Mouse (Mus musculus) cerebellum, adult (tissue): ENCODE results near the gene Vipr1.

Source experiments
- ATAC-seq: cut with Nextera tagmentation; 2 replicates; pipeline ENCODE4 v1.9.2; 2017; ENCODE audit warnings: mild to moderate bottlenecking, moderate library complexity, mixed read lengths; ENCODE audit not compliant: insufficient number of reproducible peaks, low FRiP score, low TSS enrichment

Gene Vipr1

GRCm38 (mm10) chr9:121675556-121675955 lies 33.0 kb downstream of the Vipr1 start:
- ATAC-seq: no peak

- no peak for ATAC-seq
These were observed 34.6 kb downstream of the Vipr1 start for GRCm38 (mm10) chr9:121677069-121677468.

GRCm38 (mm10) chr9:121677476-121677875 lies 35.0 kb downstream of the Vipr1 start:
- no peak for ATAC-seq

- ATAC-seq: 0 out of 2 replicates have a peak, but pooled peaks have one; percentile 36
These were observed 37.0 kb downstream of the Vipr1 start for GRCm38 (mm10) chr9:121679549-121679948.

GRCm38 (mm10) chr9:121681191-121681590 lies 38.7 kb downstream of the Vipr1 start:
- ATAC-seq: no peak

GRCm38 (mm10) chr9:121682037-121682680 lies 39.6 kb downstream of the Vipr1 start:
- no peak for ATAC-seq

- no peak for ATAC-seq
These were observed 42.2 kb downstream of the Vipr1 start for GRCm38 (mm10) chr9:121684702-121685101.

- no peak for ATAC-seq
These were observed 47.7 kb downstream of the Vipr1 start for GRCm38 (mm10) chr9:121690200-121690651.

GRCm38 (mm10) chr9:121690734-121691133 lies 48.2 kb downstream of the Vipr1 start:
- ATAC-seq: no peak

- no peak for ATAC-seq
These were observed 52.2 kb downstream of the Vipr1 start for GRCm38 (mm10) chr9:121694736-121695135.

- no peak for ATAC-seq
These were observed 54.1 kb downstream of the Vipr1 start for GRCm38 (mm10) chr9:121696626-121697025.

GRCm38 (mm10) chr9:121697150-121698049 lies 54.9 kb downstream of the Vipr1 start:
- ATAC-seq: no peak

- ATAC-seq: no peak
These were observed 61.7 kb downstream of the Vipr1 start for GRCm38 (mm10) chr9:121704261-121704645.

- peak; percentile 90 for ATAC-seq
These were observed 62.4 kb downstream of the Vipr1 start, which contains the start of gene Sec22c for GRCm38 (mm10) chr9:121704646-121705625. Sec22c (minus strand) TSS chr9:121705490.

- no peak for ATAC-seq
These were observed 63.6 kb downstream of the Vipr1 start for GRCm38 (mm10) chr9:121706029-121706675.

- no peak for ATAC-seq
These were observed 65.3 kb downstream of the Vipr1 start for GRCm38 (mm10) chr9:121707801-121708200.

- no peak for ATAC-seq
These were observed 66.3 kb downstream of the Vipr1 start for GRCm38 (mm10) chr9:121708506-121709486.

- ATAC-seq: peak; percentile 94
These were observed 67.5 kb downstream of the Vipr1 start, which contains the start of gene Ss18l2 for GRCm38 (mm10) chr9:121709898-121710583. Ss18l2 (plus strand) TSS chr9:121710329.
